Mouse (Mus musculus) ES-Bruce4 (cell line): ENCODE measurements at regions not wholly inside any gene's neighbourhood (a gene's known extent, or its start where the extent isn't known, plus 50 kb on each side); places are given as distances from the start of the nearest gene placed in this dataset.

Experiments used
- H3K27ac ChIP-seq: 2 replicates; pipeline ENCODE4 v1.5.1; 2012; ENCODE audit warnings: low read length, inconsistent platforms; ENCODE audit not compliant: insufficient read depth
- H3K27me3 ChIP-seq: 2 replicates; pipeline ENCODE4 v1.6.1; 2012; ENCODE audit warnings: mild to moderate bottlenecking, low read length, inconsistent platforms; ENCODE audit not compliant: control insufficient read depth, poor library complexity, insufficient read depth, severe bottlenecking
- H3K36me3 ChIP-seq: 2 replicates; pipeline ENCODE4 v1.6.1; 2012; ENCODE audit warnings: inconsistent platforms, mild to moderate bottlenecking, low read length, moderate library complexity; ENCODE audit not compliant: control insufficient read depth, poor library complexity, insufficient read depth, severe bottlenecking
- H3K4me1 ChIP-seq: one replicate; pipeline ENCODE4 v1.8.1; 2011; ENCODE audit warnings: low read length; ENCODE audit not compliant: control insufficient read depth, insufficient read depth
- H3K4me3 ChIP-seq: 2 replicates; pipeline ENCODE4 v1.5.1; 2011; ENCODE audit warnings: low read depth, mild to moderate bottlenecking, low read length
- H3K9ac ChIP-seq: 2 replicates; pipeline ENCODE4 v1.6.1; 2012; ENCODE audit warnings: low read depth, mild to moderate bottlenecking, inconsistent platforms; ENCODE audit not compliant: poor library complexity, severe bottlenecking
- H3K9me3 ChIP-seq: replicated peaks from 2 replicates; pipeline ENCODE4 v1.6.1; 2012; ENCODE audit warnings: mild to moderate bottlenecking, low read length, inconsistent platforms; ENCODE audit not compliant: control insufficient read depth, poor library complexity, insufficient read depth, severe bottlenecking
- CTCF ChIP-seq: IDR thresholded peaks from one replicate; pipeline ENCODE4 v1.8.1; 2011; ENCODE audit warnings: low read depth, low read length
- EP300 ChIP-seq: IDR thresholded peaks from 2 replicates; pipeline ENCODE4 v1.6.1; 2011; ENCODE audit warnings: low read depth, low read length; ENCODE audit not compliant: insufficient read depth
- POLR2A ChIP-seq: IDR thresholded peaks from one replicate; pipeline ENCODE4 v1.8.1; 2011; ENCODE audit warnings: low read length; ENCODE audit not compliant: insufficient read depth

GRCm38 (mm10) chr10:122560001-122560695, 111.8 kb downstream of the Avpr1a start:
- H3K9ac ChIP-seq = no peak overlapping the region
- H3K4me3 ChIP-seq = no peak overlapping the region
- peaks cover 2% of the 10 kb centered on the region for H3K4me1 ChIP-seq
- no peaks in the 10 kb centered on the region for H3K9me3 ChIP-seq
- no peak overlapping the region for H3K27ac ChIP-seq
- no peak for TF ChIP-seq CTCF
- no peak for TF ChIP-seq POLR2A
- TF ChIP-seq EP300 = no peak
- H3K36me3 ChIP-seq = no peaks in the 10 kb centered on the region
- H3K27me3 ChIP-seq = no peaks in the 10 kb centered on the region; the same call in 1 of the 2 replicates

- TF ChIP-seq CTCF = no peak
- no peak for TF ChIP-seq EP300
- no peak for TF ChIP-seq POLR2A
- Histone ChIP-seq H3K27me3 (no peaks in the 10 kb centered on the region; the same call in 1 of the 2 replicates), H3K9ac (no peak overlapping the region), H3K9me3 (no peaks in the 10 kb centered on the region), H3K27ac (no peak overlapping the region), H3K4me3 (no peak overlapping the region), H3K4me1 (peaks cover 2% of the 10 kb centered on the region), H3K36me3 (no peaks in the 10 kb centered on the region)
Observed at GRCm38 (mm10) chr10:122561924-122562323, 113.6 kb downstream of the Avpr1a start.

- H3K4me3 ChIP-seq = no peak overlapping the region
- TF ChIP-seq CTCF = no peak
- no peak for TF ChIP-seq EP300
- TF ChIP-seq POLR2A = no peak
- H3K9ac ChIP-seq = no peak overlapping the region
- no peaks in the 10 kb centered on the region for H3K9me3 ChIP-seq
- no peaks in the 10 kb centered on the region for H3K27me3 ChIP-seq
- H3K36me3 ChIP-seq = no peaks in the 10 kb centered on the region
- H3K27ac ChIP-seq = no peak overlapping the region
- H3K4me1 ChIP-seq = peaks cover 2% of the 10 kb centered on the region
Observed at GRCm38 (mm10) chr10:122562542-122562941, 114.2 kb downstream of the Avpr1a start.

GRCm38 (mm10) chr10:122563973-122564372, 114.6 kb upstream of the Ppm1h start:
- no peaks in the 10 kb centered on the region for H3K9me3 ChIP-seq
- H3K27ac ChIP-seq = no peak overlapping the region
- H3K4me1 ChIP-seq = peaks cover 2% of the 10 kb centered on the region
- no peaks in the 10 kb centered on the region for H3K36me3 ChIP-seq
- H3K9ac ChIP-seq = no peak overlapping the region
- H3K4me3 ChIP-seq = no peak overlapping the region
- TF ChIP-seq CTCF (no peak), EP300 (no peak), POLR2A (no peak)
- no peaks in the 10 kb centered on the region for H3K27me3 ChIP-seq

- no peaks in the 10 kb centered on the region for H3K36me3 ChIP-seq
- H3K4me1 ChIP-seq = peaks cover 2% of the 10 kb centered on the region
- no peak overlapping the region for H3K9ac ChIP-seq
- H3K9me3 ChIP-seq = no peaks in the 10 kb centered on the region
- TF ChIP-seq CTCF = no peak
- no peak for TF ChIP-seq POLR2A
- no peak for TF ChIP-seq EP300
- no peak overlapping the region for H3K4me3 ChIP-seq
- H3K27ac ChIP-seq = no peak overlapping the region
- H3K27me3 ChIP-seq = no peaks in the 10 kb centered on the region
Observed at GRCm38 (mm10) chr10:122564473-122564872, 114.1 kb upstream of the Ppm1h start.

GRCm38 (mm10) chr10:122566601-122567000, 112.0 kb upstream of the Ppm1h start:
- TF ChIP-seq CTCF = no peak
- no peak for TF ChIP-seq POLR2A
- TF ChIP-seq EP300 = no peak
- H3K4me3 ChIP-seq = no peak overlapping the region
- no peaks in the 10 kb centered on the region for H3K27me3 ChIP-seq
- H3K36me3 ChIP-seq = no peaks in the 10 kb centered on the region
- H3K9ac ChIP-seq = no peak overlapping the region
- no peak overlapping the region for H3K27ac ChIP-seq
- no peaks in the 10 kb centered on the region for H3K9me3 ChIP-seq
- H3K4me1 ChIP-seq = no peaks in the 10 kb centered on the region
